Mouse (Mus musculus): Measurements from ENCODE around the gene Msrb2.

Gene Msrb2

GRCm38 (mm10) chr2:19371390-19372158 lies at the start of gene Msrb2:
Msrb2 (plus strand) TSS chr2:19371440.
- DNase-seq: peak; percentile 70

GRCm38 (mm10) chr2:19322448-19322847 lies 48.8 kb upstream of the Msrb2 start:
- no peak for DNase-seq

- no peak for DNase-seq
These were observed 44.9 kb upstream of the Msrb2 start for GRCm38 (mm10) chr2:19326376-19326775.

- DNase-seq: no peak
These were observed 43.4 kb upstream of the Msrb2 start for GRCm38 (mm10) chr2:19327811-19328210.

GRCm38 (mm10) chr2:19343901-19344635 lies 27.2 kb upstream of the Msrb2 start:
- DNase-seq: peak; percentile 37

GRCm38 (mm10) chr2:19344636-19345413 lies 26.4 kb upstream of the Msrb2 start:
- peak; percentile 82 for DNase-seq

- peak; percentile 5 for DNase-seq
These were observed 25.8 kb upstream of the Msrb2 start for GRCm38 (mm10) chr2:19345414-19345964.

GRCm38 (mm10) chr2:19348454-19348853 lies 22.8 kb upstream of the Msrb2 start:
- DNase-seq: no peak

- no peak for DNase-seq
These were observed 21.1 kb upstream of the Msrb2 start for GRCm38 (mm10) chr2:19350167-19350566.

GRCm38 (mm10) chr2:19351615-19352253 lies 19.5 kb upstream of the Msrb2 start:
- DNase-seq: no peak

- no peak for DNase-seq
These were observed 18.1 kb upstream of the Msrb2 start for GRCm38 (mm10) chr2:19353158-19353557.

GRCm38 (mm10) chr2:19362880-19363279 lies 8.4 kb upstream of the Msrb2 start:
- DNase-seq: no peak

GRCm38 (mm10) chr2:19366426-19366825 lies 4.8 kb upstream of the Msrb2 start:
- no peak for DNase-seq

GRCm38 (mm10) chr2:19367114-19367513 lies 4.1 kb upstream of the Msrb2 start:
- DNase-seq: no peak

- DNase-seq: no peak
These were observed 2.5 kb downstream of the Msrb2 start for GRCm38 (mm10) chr2:19373695-19374094.

GRCm38 (mm10) chr2:19380446-19380950 lies 9.3 kb downstream of the Msrb2 start:
- DNase-seq: no peak

- no peak for DNase-seq
These were observed 9.7 kb downstream of the Msrb2 start for GRCm38 (mm10) chr2:19380986-19381385.

- DNase-seq: no peak
These were observed 11.0 kb downstream of the Msrb2 start for GRCm38 (mm10) chr2:19382206-19382605.

GRCm38 (mm10) chr2:19383006-19383405 lies 11.8 kb downstream of the Msrb2 start:
- DNase-seq: no peak

- DNase-seq: no peak
These were observed 14.5 kb downstream of the Msrb2 start for GRCm38 (mm10) chr2:19385772-19386171.

GRCm38 (mm10) chr2:19388329-19389103 lies 17.3 kb downstream of the Msrb2 start:
- DNase-seq: no peak
